Mouse (Mus musculus) heart, postnatal 14 days (tissue): ENCODE results near the gene Xrra1. TPM values are rescaled to one million over a fixed set of nuclear protein-coding genes. Genes with fewer than 3 reads are reported as not detected.

Experiments used
- total RNA-seq, 2 experiments: library from RNA; stranded (reverse); gene quantifications; 2 replicates each; pipeline ENCODE4 v1.2.3; 2021

Xrra1 gene
- total RNA-seq, 2 experiments from 2014 or later = 1.1 TPM; not detected in 1

Other genes starting within 250 kb of the Xrra1 start
- gene Tpbgl, start 232.0 kb upstream of the Xrra1 start, total RNA-seq = 1 to 10 TPM; 2.6 to 3.3 TPM
- 10 to 100 TPM in 1 of 2 experiments, 1 to 10 TPM in 1; 8.8 to 11.4 TPM for gene Slco2b1, start 147.8 kb upstream of the Xrra1 start, total RNA-seq
- under 1 TPM in 1 of 2 experiments, not detected in 1; 0.38 TPM for gene Olfr520, start 128.8 kb upstream of the Xrra1 start, total RNA-seq
- not detected for gene Olfr521, start 95.6 kb upstream of the Xrra1 start, total RNA-seq
- 1 to 10 TPM; 3.9 to 4.9 TPM for gene Neu3, start 30.7 kb upstream of the Xrra1 start, total RNA-seq
- gene Spcs2, start 4.3 kb downstream of the Xrra1 start, total RNA-seq = 10 to 100 TPM; 44.1 to 53.6 TPM
- gene Rnf169, start 121.3 kb downstream of the Xrra1 start, total RNA-seq = 10 to 100 TPM; 14.7 TPM
- gene Chrdl2, start 147.1 kb downstream of the Xrra1 start, total RNA-seq = not detected